Mouse (Mus musculus): ENCODE data around the gene Trim63.

Trim63 gene

GRCm38 (mm10) chr4:134365280-134365679 is 50.4 kb downstream of the Trim63 start:
- in situ Hi-C loops (cut with MboI): no loop called here

GRCm38 (mm10) chr4:134370649-134371221 is 55.8 kb downstream of the Trim63 start:
- in situ Hi-C loops (cut with MboI): no loop called here

- in situ Hi-C loops (cut with MboI): no loop called here
Measured at GRCm38 (mm10) chr4:134371316-134371855, 56.5 kb downstream of the Trim63 start.

GRCm38 (mm10) chr4:134372294-134372747 is 57.4 kb downstream of the Trim63 start:
- in situ Hi-C loops (cut with MboI): no loop called here

GRCm38 (mm10) chr4:134373295-134373694 is 58.4 kb downstream of the Trim63 start:
- in situ Hi-C loops (cut with MboI): no loop called here

- in situ Hi-C loops (cut with MboI): no loop called here
Measured at GRCm38 (mm10) chr4:134374306-134374705, 59.4 kb downstream of the Trim63 start.

- in situ Hi-C loops (cut with MboI): no loop called here
Measured at GRCm38 (mm10) chr4:134378089-134378615, 63.2 kb downstream of the Trim63 start.

Data from mature B cell (primary cell).